ENCODE assay signal across 8 mouse cellular contexts in the genomic region with DNA sequence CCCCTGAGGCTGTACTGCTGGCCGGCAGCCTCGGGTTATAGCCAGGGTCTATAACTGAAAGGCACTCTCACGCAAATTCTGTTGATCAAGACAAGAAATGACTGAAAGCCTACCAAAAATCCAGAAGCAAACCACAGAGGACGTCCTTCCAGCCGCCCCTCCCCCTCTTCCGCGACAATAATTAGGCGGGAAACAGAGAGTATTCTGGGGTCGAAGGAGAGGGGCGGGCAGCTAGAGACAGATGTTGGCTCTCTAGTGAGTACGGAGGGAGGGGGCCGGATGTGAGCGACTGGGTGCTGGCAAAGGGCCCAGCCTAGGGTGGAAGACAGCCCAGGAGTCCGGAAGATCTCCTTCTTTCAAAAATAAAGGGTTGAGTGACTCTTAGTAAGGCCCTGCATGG. TPM values are rescaled to one million over a fixed set of nuclear protein-coding genes. Genes with fewer than 3 reads are reported as not detected.
DNase-seq lines count a peak whose midpoint lies in the region; ATAC-seq and TF ChIP-seq lines count a peak whose summit lies in the region.

Gene Fam173a, minus strand, starts transcription at position 287 of the 400 bp plus-strand sequence.

- under 1% methylated on average over 14 of the region's 14 CpGs for WGBS in hindbrain, embryonic 11.5 days

- peak; percentile 96 for DNase-seq in MEL (ENCODE audit: low read depth, low spot score)
- peak; percentile 46 for DNase-seq in c-Kit-positive CD71-positive TER-119-negative erythroid progenitor cells, embryonic 14.5 days (ENCODE audit: low read depth)
- DNase-seq in frontal cortex, postnatal 10 days (ENCODE audit: low spot score in 2 of 2): peak; percentile 76 to 79
- no peak for DNase-seq in hindbrain, embryonic 11.5 days (ENCODE audit: low spot score)
- peak; percentile 73 to 82 for DNase-seq in layer of hippocampus, postnatal 10 days (ENCODE audit: low spot score in 2 of 2)
- DNase-seq in lung, postnatal 10 days: peak; percentile 92
- DNase-seq in ovary, postnatal 10 days (ENCODE audit: low spot score): peak; percentile 62
- peak; percentile 90 for DNase-seq in thymus, postnatal 14 days

- peak in 1 of 2 experiments; percentile 37; a peak in 1 of 4 replicates for TF ChIP-seq EP300 in MEL (IDR thresholded peaks at IDR 0.05; ENCODE audit: low read depth in 1 of 2, low read length in 2 of 2)

- TF ChIP-seq RAD21 in MEL (IDR thresholded peaks at IDR 0.05; ENCODE audit: low read depth, low read length): no peak

- no peaks in the 10 kb centered on the region for H3K27me3 ChIP-seq in MEL (ENCODE audit: control insufficient read depth in 1 of 2, insufficient read depth in 2 of 2, low read length in 2 of 2)
- no peaks in the 10 kb centered on the region for H3K27me3 ChIP-seq in hindbrain, embryonic 11.5 days (ENCODE audit: control insufficient read depth, insufficient read depth, low read length)

- peaks cover 0 to 7% of the 10 kb centered on the region in 2 experiments; a peak in 1 of 4 replicates for H3K36me3 ChIP-seq in MEL (ENCODE audit: control insufficient read depth in 1 of 2, insufficient read depth in 2 of 2, low read length in 2 of 2)
- H3K36me3 ChIP-seq in hindbrain, embryonic 11.5 days (ENCODE audit: control insufficient read depth, insufficient read depth, low read length): no peaks in the 10 kb centered on the region

- peaks cover 20% of the 10 kb centered on the region for H3K79me2 ChIP-seq in MEL (ENCODE audit: control insufficient read depth, insufficient read depth, low read length, poor library complexity)

- H3K9me3 ChIP-seq in MEL (replicated peaks; ENCODE audit: insufficient read depth, low read length): no peaks in the 10 kb centered on the region
- no peaks in the 10 kb centered on the region for H3K9me3 ChIP-seq in hindbrain, embryonic 11.5 days (ENCODE audit: control insufficient read depth, low read length)

- peak within 1 kb of the TSS; percentile 87 for H3K9ac ChIP-seq in MEL (ENCODE audit: control insufficient read depth, low read depth, low read length, poor library complexity, severe bottlenecking)
- peak within 1 kb of the TSS; percentile 88 for H3K9ac ChIP-seq in hindbrain, embryonic 11.5 days (ENCODE audit: low read depth, low read length)

- 0 out of 2 replicates have a peak, but pooled peaks have one; percentile 46 for ATAC-seq in hindbrain, embryonic 11.5 days (ENCODE audit: low FRiP score)

- peaks cover 0 to 29% of the 10 kb centered on the region in 2 experiments; a peak in 2 of 4 replicates for H3K4me1 ChIP-seq in MEL (ENCODE audit: control insufficient read depth in 1 of 2, insufficient read depth in 2 of 2, low read length in 2 of 2)
- peaks cover 23% of the 10 kb centered on the region for H3K4me1 ChIP-seq in hindbrain, embryonic 11.5 days (replicated peaks; ENCODE audit: control insufficient read depth, insufficient read depth, low read length)

- TF ChIP-seq POLR2A in MEL (IDR thresholded peaks at IDR 0.05; ENCODE audit: control insufficient read depth in 1 of 2, insufficient read depth in 1 of 2, low read depth in 1 of 2, low read length in 2 of 2, poor library complexity in 1 of 2): peak; percentile 12 to 17; a peak in 1 of 4 replicates

- H3K4me3 ChIP-seq in MEL (ENCODE audit: control insufficient read depth in 1 of 2, insufficient read depth in 1 of 2, low read depth in 2 of 2, low read length in 2 of 2): peak within 1 kb of the TSS; percentile 67 to 84
- H3K4me3 ChIP-seq in hindbrain, embryonic 11.5 days (ENCODE audit: low read depth, low read length): peak within 1 kb of the TSS; percentile 78

- H3K27ac ChIP-seq in MEL (ENCODE audit: control insufficient read depth, low read depth, low read length): peak within 1 kb of the TSS; percentile 97
- peak within 1 kb of the TSS; percentile 94 for H3K27ac ChIP-seq in hindbrain, embryonic 11.5 days (ENCODE audit: low read depth, low read length)

- peak within 1 kb of the TSS; percentile 95 for H3K4me2 ChIP-seq in hindbrain, embryonic 11.5 days (replicated peaks; ENCODE audit: low read depth, low read length)

- TF ChIP-seq CTCF in MEL (IDR thresholded peaks at IDR 0.05 in 2 of 3, conservative IDR thresholded peaks at IDR 0.05 in 1 of 3; ENCODE audit: control insufficient read depth in 1 of 3, insufficient read depth in 1 of 3, low read depth in 2 of 3, low read length in 3 of 3, poor library complexity in 1 of 3, severe bottlenecking in 1 of 3): no peak

TF ChIP-seq in MEL, 35 proteins besides CTCF, POLR2A, EP300 and RAD21:
- no peak for TF ChIP-seq BHLHE40 (IDR thresholded peaks at IDR 0.05; ENCODE audit: borderline replicate concordance, low read depth, low read length)
- no peak; the same call in 1 of the 2 replicates for TF ChIP-seq HCFC1 (IDR thresholded peaks at IDR 0.05; ENCODE audit: low read depth, low read length)
- no peak; the same call in 1 of the 2 replicates for TF ChIP-seq CHD2 (IDR thresholded peaks at IDR 0.05; ENCODE audit: low read length)
- peak; percentile 72; the same call in 1 of the 2 replicates for TF ChIP-seq ETS1 (IDR thresholded peaks at IDR 0.05; ENCODE audit: low read depth, low read length)
- TF ChIP-seq ZC3H11A (IDR thresholded peaks at IDR 0.05; ENCODE audit: low read depth, low read length): no peak
- TF ChIP-seq USF2 (IDR thresholded peaks at IDR 0.05; ENCODE audit: borderline replicate concordance in 1 of 2, insufficient read depth in 1 of 2, low read depth in 1 of 2, low read length in 2 of 2): no peak
- TF ChIP-seq MYB (IDR thresholded peaks at IDR 0.05; ENCODE audit: low read depth, low read length): no peak
- no peak for TF ChIP-seq ZNF384 (IDR thresholded peaks at IDR 0.05; ENCODE audit: low read depth, low read length)
- peak; percentile 61; the same call in 1 of the 2 replicates for TF ChIP-seq ZMIZ1 (IDR thresholded peaks at IDR 0.05; ENCODE audit: low read depth, low read length)
- TF ChIP-seq TBP (IDR thresholded peaks at IDR 0.05; ENCODE audit: low read depth, low read length): 0 out of 2 replicates have a peak, but pooled peaks have one; percentile 29
- TF ChIP-seq NELFE (IDR thresholded peaks at IDR 0.05; ENCODE audit: low read depth, low read length): no peak; the same call in 1 of the 2 replicates
- peak; percentile 46; the same call in 1 of the 2 replicates for TF ChIP-seq ELF1 (IDR thresholded peaks at IDR 0.05; ENCODE audit: low read depth, low read length)
- TF ChIP-seq MAFK (IDR thresholded peaks at IDR 0.05; ENCODE audit: borderline replicate concordance, low read depth, low read length): no peak
- no peak; the same call in 1 of the 2 replicates for TF ChIP-seq MAX (IDR thresholded peaks at IDR 0.05; ENCODE audit: low read length)
- peak; percentile 90 for TF ChIP-seq POLR2AphosphoS2 (IDR thresholded peaks at IDR 0.05; ENCODE audit: low read length)
- TF ChIP-seq CHD1 (IDR thresholded peaks at IDR 0.05; ENCODE audit: low read depth, low read length): no peak
- peak; percentile 92 for TF ChIP-seq MAZ (IDR thresholded peaks at IDR 0.05; ENCODE audit: low read depth, low read length)
- TF ChIP-seq KAT2A (conservative IDR thresholded peaks at IDR 0.05; ENCODE audit: low read depth, low read length): no peak
- no peak for TF ChIP-seq MEF2A (IDR thresholded peaks at IDR 0.05; ENCODE audit: extremely low read depth, insufficient replicate concordance, low read depth, low read length, poor library complexity, severe bottlenecking)
- no peak for TF ChIP-seq UBTF (IDR thresholded peaks at IDR 0.05; ENCODE audit: borderline replicate concordance, insufficient read depth, low read depth, low read length)
- TF ChIP-seq SMC3 (IDR thresholded peaks at IDR 0.05; ENCODE audit: low read depth, low read length): no peak
- TF ChIP-seq JUND (IDR thresholded peaks at IDR 0.05; ENCODE audit: low read depth, low read length): no peak
- no peak for TF ChIP-seq POLR2AphosphoS5 (IDR thresholded peaks at IDR 0.05; ENCODE audit: borderline replicate concordance, low read depth, low read length)
- TF ChIP-seq MYC (IDR thresholded peaks at IDR 0.05; ENCODE audit: low read depth, low read length): peak; percentile 25; the same call in 1 of the 2 replicates
- 0 out of 2 replicates have a peak, but pooled peaks have one; percentile 14 for TF ChIP-seq MXI1 (IDR thresholded peaks at IDR 0.05; ENCODE audit: low read depth, low read length)
- TF ChIP-seq GATA1 (IDR thresholded peaks at IDR 0.05; ENCODE audit: low read depth, low read length): no peak
- no peak for TF ChIP-seq USF1 (IDR thresholded peaks at IDR 0.05; ENCODE audit: low read depth, low read length)
- no peak for TF ChIP-seq NRF1 (IDR thresholded peaks at IDR 0.05; ENCODE audit: insufficient read depth, low read depth, low read length, poor library complexity, severe bottlenecking)
- TF ChIP-seq ZKSCAN1 (IDR thresholded peaks at IDR 0.05; ENCODE audit: low read depth, low read length): no peak
- TF ChIP-seq TCF12 (IDR thresholded peaks at IDR 0.05; ENCODE audit: low read depth, low read length): no peak
- peak; percentile 91; the same call in 1 of the 2 replicates for TF ChIP-seq E2F4 (IDR thresholded peaks at IDR 0.05; ENCODE audit: borderline replicate concordance, low read depth, low read length)
- TF ChIP-seq RCOR1 (IDR thresholded peaks at IDR 0.05; ENCODE audit: low read depth, low read length): no peak
- TF ChIP-seq SIN3A (IDR thresholded peaks at IDR 0.05; ENCODE audit: low read length): 0 out of 2 replicates have a peak, but pooled peaks have one; percentile 46
- no peak for TF ChIP-seq TAL1 (IDR thresholded peaks at IDR 0.05; ENCODE audit: low read length)
- no peak for TF ChIP-seq GABPA (IDR thresholded peaks at IDR 0.05; ENCODE audit: low read depth, low read length)

RNA-seq across cellular contexts. Expression of gene Fam173a, which starts in this region (rescaled TPM):
- 35.3 and 39.0 TPM in 2 replicates for total RNA-seq in MEL (2012; rRNA removed)
- polyA plus RNA-seq in MEL (2012; ENCODE audit: insufficient read depth in 1 of 2, insufficient read length in 2 of 2, low read depth in 1 of 2, low replicate concordance in 2 of 2, missing spikeins in 1 of 2): 10 to 100 TPM in 1 of 2 experiments, not detected in 1; 36.6 TPM
- polyA plus RNA-seq in hindbrain, embryonic 11.5 days (2014; fragmentation: Nextera tagmentation; extraction: Ambion mirVana): 64.8 and 70.9 TPM in 2 replicates
- total RNA-seq in layer of hippocampus, postnatal 10 days (2021): 10 to 100 TPM; 69.2 to 80.1 TPM
